Mouse (Mus musculus): ENCODE measurements around the gene Nup85. TPM values are rescaled to one million over a fixed set of nuclear protein-coding genes. Genes with fewer than 3 reads are reported as not detected.

Gene Nup85
- total RNA-seq, 2 experiments from 2014 or later, result 147 to 149 TPM

DNA sequence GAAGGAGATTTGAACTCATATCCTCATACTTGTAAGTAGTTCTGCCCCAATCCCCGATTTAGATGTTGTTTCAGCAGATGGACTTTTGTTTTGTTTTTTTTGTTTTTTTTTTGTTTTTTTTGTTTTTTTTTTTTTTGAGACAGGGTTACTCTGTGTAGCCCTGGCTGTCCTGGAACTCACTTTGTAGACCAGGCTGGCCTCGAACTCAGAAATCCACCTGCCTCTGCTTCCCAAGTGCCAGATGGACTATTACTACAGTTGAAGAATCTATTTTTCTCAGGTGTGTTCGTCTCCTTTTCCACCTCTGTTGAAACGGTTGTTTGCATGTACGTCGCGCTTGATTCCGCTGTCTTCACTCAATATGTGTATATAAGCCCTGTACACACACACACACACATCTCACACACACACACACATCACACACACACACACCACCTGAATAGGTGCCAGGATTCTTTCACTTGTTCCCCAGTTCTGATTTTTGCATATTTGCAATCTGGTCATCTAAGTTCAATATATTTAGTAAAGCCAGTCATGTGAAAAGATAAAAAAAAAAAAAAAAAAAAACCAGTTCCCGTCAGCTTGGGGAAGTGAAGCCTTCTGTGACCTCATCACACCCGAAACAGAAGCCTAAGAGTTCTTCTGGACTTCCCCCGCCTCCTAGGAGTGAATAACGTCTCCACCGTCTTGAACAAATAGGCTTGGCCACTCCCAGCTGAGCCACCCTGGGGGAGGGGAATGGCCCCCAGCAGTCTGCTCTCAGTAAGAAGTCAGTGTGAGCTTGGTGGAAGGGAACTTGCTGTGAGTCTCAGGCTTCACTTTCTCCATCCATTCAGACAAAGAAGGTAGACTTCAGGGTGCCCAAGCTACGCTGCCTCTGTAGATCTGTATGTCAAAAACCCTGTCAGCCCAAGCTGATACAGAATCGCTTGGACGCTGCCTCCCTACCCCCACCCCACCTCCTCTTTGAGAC, 66.6 kb downstream of the Nup85 start:
- peak; percentile 43 for ATAC-seq (replicated peaks; ENCODE audit: poor library complexity)

DNA sequence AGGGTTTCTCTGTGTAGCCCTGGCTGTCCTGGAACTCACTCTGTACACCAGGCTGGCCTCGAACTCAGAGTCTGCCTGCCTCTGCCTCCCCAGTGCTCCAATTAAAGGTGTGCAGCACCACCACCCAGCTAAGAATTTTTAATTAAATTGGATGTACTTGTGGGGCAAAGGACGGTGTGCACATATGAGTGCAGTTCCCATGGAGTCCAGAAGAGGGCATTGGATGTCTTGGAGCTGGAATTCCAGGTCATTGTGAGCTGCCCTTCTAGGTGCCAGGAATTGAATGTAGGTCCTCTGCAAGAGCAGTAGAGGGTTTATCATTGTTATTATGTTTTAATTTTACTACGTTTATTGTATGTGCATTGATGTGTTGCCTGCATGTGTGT, 67.3 kb downstream of the Nup85 start:
- 0 out of 2 replicates have a peak, but pooled peaks have one; percentile 20 for ATAC-seq (replicated peaks; ENCODE audit: poor library complexity)

DNA sequence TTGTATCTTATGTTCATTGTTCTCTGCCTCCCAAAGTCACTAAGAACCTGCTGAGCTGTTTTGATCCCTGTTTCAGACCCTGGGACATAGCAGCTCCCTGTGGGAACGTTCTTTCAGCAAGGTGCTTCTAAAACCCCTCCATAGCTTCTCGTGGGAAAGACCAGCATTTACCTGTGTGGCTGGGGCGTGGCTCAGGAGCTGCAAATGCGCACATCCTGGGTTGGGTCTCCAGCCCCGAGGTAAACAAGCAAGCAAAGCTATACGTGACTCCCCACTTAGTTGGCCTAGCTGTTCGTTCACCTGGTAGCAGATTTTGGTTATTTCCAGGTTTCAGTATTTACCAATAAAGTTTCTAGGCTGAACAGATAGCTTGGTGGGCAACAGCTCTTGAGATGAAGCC, 68.0 kb downstream of the Nup85 start:
- ATAC-seq (replicated peaks; ENCODE audit: poor library complexity), result no peak

DNA sequence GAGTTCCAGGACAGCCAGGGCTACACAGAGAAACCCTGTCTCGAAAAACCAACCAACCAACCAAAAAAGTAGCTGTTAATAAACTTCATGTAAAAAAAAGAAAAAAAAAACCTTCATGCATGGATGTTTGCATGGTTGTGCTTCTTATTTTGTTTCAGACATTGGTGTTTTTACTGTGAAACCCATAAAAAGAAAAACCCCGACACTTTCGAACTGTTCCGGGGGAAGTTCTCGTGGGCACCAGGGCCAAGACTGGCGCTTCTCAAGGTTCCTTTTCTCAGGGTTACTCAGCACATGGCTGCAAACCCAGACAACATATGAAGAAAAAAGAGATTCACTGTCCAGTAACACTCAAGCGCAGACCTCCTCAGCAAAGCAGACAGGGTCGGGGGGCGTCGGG, 68.6 kb downstream of the Nup85 start:
- no peak for ATAC-seq (replicated peaks; ENCODE audit: poor library complexity)

Other genes with a start within 250 kb of the Nup85 start
- gene Ush1g, start 242.4 kb upstream of the Nup85 start, total RNA-seq (2015), result not detected in 2 replicates
- gene Ush1g, start 242.4 kb upstream of the Nup85 start, total RNA-seq (2017), result not detected in 2 replicates
- not detected in 2 replicates for gene Otop3, start 229.7 kb upstream of the Nup85 start, total RNA-seq (2015)
- gene Otop3, start 229.7 kb upstream of the Nup85 start, total RNA-seq (2017), result not detected in 2 replicates
- gene Hid1, start 196.7 kb upstream of the Nup85 start, total RNA-seq (2015), result 0.52 and 0.81 TPM in 2 replicates
- 0.10 TPM in 1 of 2 replicates, not detected in the other for gene Hid1, start 196.7 kb upstream of the Nup85 start, total RNA-seq (2017)
- 0.20 and 0.42 TPM in 2 replicates for gene Cdr2l, start 182.5 kb upstream of the Nup85 start, total RNA-seq (2015)
- gene Cdr2l, start 182.5 kb upstream of the Nup85 start, total RNA-seq (2017), result 0.08 and 0.34 TPM in 2 replicates
- gene Mrpl58, start 160.7 kb upstream of the Nup85 start, total RNA-seq (2015), result 83.4 and 98.3 TPM in 2 replicates
- 81.1 and 96.4 TPM in 2 replicates for gene Mrpl58, start 160.7 kb upstream of the Nup85 start, total RNA-seq (2017)
- gene Atp5h, start 144.5 kb upstream of the Nup85 start, total RNA-seq (2015), result 703 and 731 TPM in 2 replicates
- gene Atp5h, start 144.5 kb upstream of the Nup85 start, total RNA-seq (2017), result 770 and 871 TPM in 2 replicates
- 13.0 and 15.0 TPM in 2 replicates for gene Kctd2, start 144.3 kb upstream of the Nup85 start, total RNA-seq (2015)
- gene Kctd2, start 144.3 kb upstream of the Nup85 start, total RNA-seq (2017), result 9.0 and 17.0 TPM in 2 replicates
- gene Trim80, start 123.9 kb upstream of the Nup85 start, total RNA-seq (2015), result not detected in 2 replicates
- gene Trim80, start 123.9 kb upstream of the Nup85 start, total RNA-seq (2017), result not detected in 2 replicates
- gene Slc16a5, start 102.0 kb upstream of the Nup85 start, total RNA-seq (2015), result not detected in 2 replicates
- gene Slc16a5, start 102.0 kb upstream of the Nup85 start, total RNA-seq (2017), result not detected in 2 replicates
- 4.6 and 5.5 TPM in 2 replicates for gene Armc7, start 88.8 kb upstream of the Nup85 start, total RNA-seq (2015)
- gene Armc7, start 88.8 kb upstream of the Nup85 start, total RNA-seq (2017), result 5.1 and 9.0 TPM in 2 replicates
- 64.1 and 65.0 TPM in 2 replicates for gene Nt5c, start 72.6 kb upstream of the Nup85 start, total RNA-seq (2015)
- gene Nt5c, start 72.6 kb upstream of the Nup85 start, total RNA-seq (2017), result 105 and 112 TPM in 2 replicates
- gene Jpt1, start 50.0 kb upstream of the Nup85 start, total RNA-seq (2015), result 179 TPM in 2 replicates
- 143 and 157 TPM in 2 replicates for gene Jpt1, start 50.0 kb upstream of the Nup85 start, total RNA-seq (2017)
- gene Sumo2, start 28.2 kb upstream of the Nup85 start, total RNA-seq (2015), result 682 and 726 TPM in 2 replicates
- gene Sumo2, start 28.2 kb upstream of the Nup85 start, total RNA-seq (2017), result 483 and 527 TPM in 2 replicates
- 56.9 and 63.7 TPM in 2 replicates for gene Mrps7, start 39.5 kb downstream of the Nup85 start, total RNA-seq (2015)
- gene Mrps7, start 39.5 kb downstream of the Nup85 start, total RNA-seq (2017), result 43.2 and 50.3 TPM in 2 replicates
- 27.9 and 28.3 TPM in 2 replicates for gene Gga3, start 39.6 kb downstream of the Nup85 start, total RNA-seq (2015)
- 17.0 and 40.0 TPM in 2 replicates for gene Gga3, start 39.6 kb downstream of the Nup85 start, total RNA-seq (2017)
- gene Mif4gd, start 48.5 kb downstream of the Nup85 start, total RNA-seq (2015), result 20.4 and 27.4 TPM in 2 replicates
- 17.7 and 23.0 TPM in 2 replicates for gene Mif4gd, start 48.5 kb downstream of the Nup85 start, total RNA-seq (2017)
- 8.7 and 10.2 TPM in 2 replicates for gene Slc25a19, start 63.9 kb downstream of the Nup85 start, total RNA-seq (2015)
- gene Slc25a19, start 63.9 kb downstream of the Nup85 start, total RNA-seq (2017), result 15.2 and 18.2 TPM in 2 replicates
- 78.1 and 85.5 TPM in 2 replicates for gene Grb2, start 144.2 kb downstream of the Nup85 start, total RNA-seq (2015)
- 48.5 and 51.7 TPM in 2 replicates for gene Grb2, start 144.2 kb downstream of the Nup85 start, total RNA-seq (2017)
- gene Tmem94, start 201.0 kb downstream of the Nup85 start, total RNA-seq (2015), result 18.3 and 19.0 TPM in 2 replicates
- gene Tmem94, start 201.0 kb downstream of the Nup85 start, total RNA-seq (2017), result 22.9 and 24.9 TPM in 2 replicates
- gene Caskin2, start 249.2 kb downstream of the Nup85 start, total RNA-seq (2015), result 2.7 and 4.3 TPM in 2 replicates
- 1.5 and 3.5 TPM in 2 replicates for gene Caskin2, start 249.2 kb downstream of the Nup85 start, total RNA-seq (2017)

Measured in megakaryocyte progenitor cell, adult 5-6 weeks (primary cell).